Mouse (Mus musculus) mesoderm, embryonic 11.5 days (tissue): ENCODE measurements around the gene Noa1.

Experiments used
- DNase-seq: peaks from one replicate; pipeline ENCODE4 v3.0.0-alpha.2; 2012; ENCODE audit warnings: low read depth, low spot score

Gene Noa1

DNA sequence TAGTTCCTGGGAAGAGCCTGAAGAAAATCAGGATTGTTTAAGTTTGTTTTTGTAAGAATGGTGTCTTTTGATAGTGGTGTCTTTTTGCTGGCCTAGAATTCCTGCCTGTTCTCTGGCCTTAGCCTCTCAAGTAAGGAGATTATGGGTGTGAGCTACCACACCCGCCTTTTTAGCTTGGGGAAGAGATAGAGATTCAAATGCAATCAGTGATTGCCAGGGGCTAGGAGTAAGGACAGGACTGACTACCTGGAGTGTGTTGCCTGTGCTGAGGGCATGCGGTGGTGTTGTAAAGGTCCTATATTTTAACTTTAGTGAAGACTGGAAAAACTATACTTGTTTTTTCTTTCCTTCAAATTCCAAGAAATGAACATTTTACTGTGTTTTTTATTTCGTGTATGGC, 55.5 kb downstream of the Noa1 start:
- no peak for DNase-seq

DNA sequence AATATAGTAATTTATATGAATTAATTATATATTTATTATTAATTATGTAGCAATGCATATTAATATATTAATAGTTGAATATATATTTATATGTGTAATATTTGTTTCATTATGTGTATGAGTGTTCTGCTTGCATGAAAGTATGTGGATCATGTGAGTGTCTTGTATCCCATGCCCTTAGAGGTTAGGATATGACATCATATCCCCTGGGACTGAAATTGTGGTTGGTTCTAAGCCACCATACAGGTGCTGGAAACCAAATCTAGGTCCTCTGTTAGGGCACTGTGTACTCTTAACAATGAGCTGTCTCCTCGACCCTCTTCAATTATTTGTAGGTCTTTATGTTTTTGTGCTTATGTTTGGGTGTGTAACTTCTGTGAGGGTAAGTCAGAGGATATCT, 56.7 kb downstream of the Noa1 start:
- no peak for DNase-seq

DNA sequence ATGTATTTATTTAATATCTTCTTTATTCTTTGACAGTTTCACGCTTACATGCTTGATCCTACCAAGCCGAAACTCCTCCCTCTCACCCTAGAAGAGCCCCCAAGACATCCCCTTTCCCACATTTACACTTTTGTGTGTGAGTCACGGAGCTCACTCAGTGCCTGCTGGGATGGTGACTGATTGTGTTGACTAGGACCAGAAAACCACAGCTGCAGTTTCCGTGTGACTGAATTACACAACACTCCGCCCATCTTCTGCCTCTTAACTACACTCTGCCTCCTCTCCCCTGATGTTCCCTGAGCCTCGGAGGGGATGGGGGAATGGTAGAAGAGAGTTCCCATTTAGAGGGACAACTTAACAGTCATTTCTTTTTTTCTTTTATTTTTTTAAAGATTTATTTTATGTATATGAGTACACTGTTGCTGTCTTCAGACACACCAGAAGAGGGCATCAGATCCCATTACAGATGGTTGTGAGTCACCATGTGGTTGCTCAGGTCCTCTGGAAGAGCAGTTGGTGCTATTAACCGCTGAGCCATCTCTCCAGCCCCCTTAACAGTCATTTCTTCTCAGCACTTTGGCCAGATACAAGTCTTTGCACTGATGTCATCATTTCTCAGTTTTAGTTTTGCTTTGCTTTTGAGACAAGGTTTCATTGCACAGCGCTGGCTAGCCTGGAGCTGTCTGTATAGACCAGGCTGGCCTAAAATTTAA, 57.6 kb downstream of the Noa1 start:
- DNase-seq = no peak

DNA sequence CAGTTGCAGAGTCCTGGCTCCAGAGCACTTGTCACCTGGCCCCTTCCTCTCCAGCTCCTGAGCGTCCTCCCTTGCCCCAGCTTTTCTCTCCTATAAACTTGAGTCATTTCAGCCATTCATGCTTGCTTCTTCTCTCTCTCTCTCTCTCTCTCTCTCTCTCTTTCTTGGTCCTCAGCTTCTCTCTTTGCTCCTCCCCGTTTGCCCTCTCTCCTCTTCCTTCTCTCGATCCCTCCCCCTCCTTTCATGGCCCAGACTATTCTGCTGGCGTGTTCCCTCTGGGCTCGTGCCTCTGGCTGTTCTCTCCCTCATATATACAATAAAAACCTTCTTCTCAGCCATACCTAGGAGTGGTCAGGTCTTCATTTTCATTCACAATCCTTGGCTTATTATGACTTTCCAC, 58.2 kb downstream of the Noa1 start:
- no peak for DNase-seq

DNA sequence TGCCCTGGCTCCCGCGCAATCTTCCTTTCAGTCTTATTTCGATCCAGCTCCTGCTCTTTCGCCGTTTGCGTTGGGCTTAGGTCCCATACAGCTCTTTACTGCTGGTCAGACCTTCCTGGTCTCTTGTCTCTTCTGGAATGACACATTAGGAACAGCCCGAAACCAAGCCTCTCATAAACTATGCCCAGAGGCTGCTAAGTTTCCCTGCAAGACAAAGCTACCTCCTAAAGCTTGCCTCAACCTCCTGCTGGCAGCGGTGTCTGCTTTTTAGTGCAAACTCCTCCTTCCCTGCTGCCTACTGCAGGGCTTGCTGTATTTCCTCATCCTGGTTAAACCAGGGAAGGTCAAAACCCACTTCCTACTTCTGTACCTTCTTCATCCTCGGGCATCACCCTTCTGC, 59.8 kb downstream of the Noa1 start:
- DNase-seq = no peak

DNA sequence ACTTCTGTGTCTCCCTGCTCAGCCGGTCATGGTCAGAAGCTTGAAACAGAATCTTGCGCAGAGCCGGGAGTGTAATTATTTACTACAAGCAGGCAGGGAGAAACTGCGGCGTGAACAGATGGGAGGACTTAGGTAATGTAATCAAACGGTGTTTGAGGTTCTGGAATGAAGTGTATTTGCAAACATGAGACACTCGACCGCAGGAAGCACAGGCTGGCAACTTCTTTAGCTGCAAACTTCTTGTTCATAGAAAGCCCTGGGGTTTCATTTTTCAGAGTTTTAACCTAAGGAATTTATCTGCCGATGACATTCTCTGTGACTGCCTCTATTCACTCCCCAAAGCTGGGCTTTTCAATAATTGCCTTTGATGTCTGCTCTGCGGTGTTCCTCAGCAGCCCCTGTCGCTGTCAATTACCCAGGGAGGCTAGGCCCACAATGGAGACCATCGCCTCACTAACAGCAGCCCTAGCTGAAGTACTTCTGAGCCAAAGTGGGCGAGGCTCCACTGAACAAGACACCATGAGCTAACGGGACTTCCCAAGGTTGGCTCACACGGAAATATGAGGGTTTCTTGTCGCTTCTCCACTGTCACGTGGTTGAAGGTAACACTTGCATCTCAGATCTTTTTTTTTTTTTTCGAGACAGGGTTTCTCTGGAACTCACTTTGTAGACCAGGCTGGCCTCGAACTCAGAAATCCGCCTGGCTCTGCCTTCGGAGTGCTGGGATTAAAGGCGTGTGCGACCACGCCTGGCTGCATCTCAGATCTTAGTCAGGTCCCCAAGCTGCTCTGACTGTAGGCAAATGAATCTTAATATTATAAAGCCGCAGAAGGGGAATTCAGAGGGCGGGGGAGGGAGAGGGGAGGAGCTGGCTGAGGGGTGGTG, 63.9 kb downstream of the Noa1 start:
- peak; percentile 73 for DNase-seq

DNA sequence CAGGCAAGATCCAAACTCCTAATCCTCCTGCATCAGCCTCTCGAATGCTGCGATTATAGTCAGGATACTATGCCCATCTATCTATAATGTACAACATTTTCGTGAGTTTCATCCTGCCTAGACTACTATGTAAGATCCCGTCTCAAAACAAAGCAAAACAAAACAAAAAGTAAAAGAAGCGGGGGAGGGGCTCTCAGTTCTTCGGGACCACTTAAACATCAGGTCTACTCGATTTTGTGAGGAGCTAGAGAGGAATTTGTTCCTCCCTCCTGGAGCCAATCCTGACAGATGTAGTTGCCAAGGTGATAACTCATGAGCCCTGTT, 64.5 kb downstream of the Noa1 start:
- DNase-seq = no peak

DNA sequence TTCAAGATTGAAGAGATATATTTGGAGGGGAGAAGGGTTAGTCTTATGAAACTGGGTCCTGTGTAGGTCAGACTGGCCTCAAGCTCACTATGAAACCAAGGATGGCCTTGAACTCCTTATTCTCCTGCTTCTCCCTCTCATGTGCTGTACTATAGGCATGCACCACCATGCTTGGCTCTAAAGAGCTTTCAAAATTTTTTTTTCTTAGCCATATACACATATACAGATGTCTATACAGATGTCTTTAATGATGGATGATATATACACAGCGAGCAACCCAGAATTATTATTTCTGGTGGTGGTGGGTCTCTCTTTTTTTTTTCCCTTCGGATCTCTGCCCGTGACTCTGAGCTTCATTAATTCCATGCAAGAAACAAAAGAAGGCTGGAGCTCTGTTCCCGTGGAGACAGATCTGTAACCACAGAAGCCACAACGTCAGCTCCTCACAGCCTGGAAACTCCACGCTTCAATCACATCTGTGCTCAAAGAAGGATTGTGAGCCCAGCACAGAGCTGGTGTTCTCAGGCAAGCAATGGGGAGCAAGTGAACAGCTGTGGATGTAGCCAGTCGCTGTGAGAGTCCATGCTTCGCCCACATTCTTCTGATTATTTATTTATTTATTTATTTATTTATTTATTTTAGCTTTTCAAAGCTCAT, 65.4 kb downstream of the Noa1 start:
- peak; percentile 39 for DNase-seq
